Mouse (Mus musculus) adrenal gland, adult 2 months (tissue): ENCODE data around the gene A530064D06Rik. TPM values are rescaled to one million over a fixed set of nuclear protein-coding genes. Genes with fewer than 3 reads are reported as not detected.
"Not testable (repeated sequence)": the region's sequence is repeated elsewhere in the genome, so short reads cannot be mapped to it uniquely, and the experiment has no call there.

Source experiments
- DNase-seq: peaks from one replicate; pipeline ENCODE4 v3.0.0; 2021
- long read RNA-seq: library from polyadenylated mRNA; stranded (forward); transcript quantifications from one replicate; pipeline ENCODE4 v2.0.0, GENCODE M21; 2021
- polyA plus RNA-seq: library from polyadenylated mRNA; depleted of rRNA; stranded (reverse); fragments of >200 nt; gene quantifications from 2 replicates; pipeline ENCODE4 v1.2.3, GENCODE M21; 2012; rRNA removed
- total RNA-seq, 2 experiments: library from RNA; stranded (reverse); gene quantifications; 2 replicates each; pipeline ENCODE4 v1.2.3; 2021

Gene A530064D06Rik
- total RNA-seq (not detected), polyA plus RNA-seq (0.08 and 0.68 TPM in 2 replicates)
- long read RNA-seq, result 0 reads

DNA sequence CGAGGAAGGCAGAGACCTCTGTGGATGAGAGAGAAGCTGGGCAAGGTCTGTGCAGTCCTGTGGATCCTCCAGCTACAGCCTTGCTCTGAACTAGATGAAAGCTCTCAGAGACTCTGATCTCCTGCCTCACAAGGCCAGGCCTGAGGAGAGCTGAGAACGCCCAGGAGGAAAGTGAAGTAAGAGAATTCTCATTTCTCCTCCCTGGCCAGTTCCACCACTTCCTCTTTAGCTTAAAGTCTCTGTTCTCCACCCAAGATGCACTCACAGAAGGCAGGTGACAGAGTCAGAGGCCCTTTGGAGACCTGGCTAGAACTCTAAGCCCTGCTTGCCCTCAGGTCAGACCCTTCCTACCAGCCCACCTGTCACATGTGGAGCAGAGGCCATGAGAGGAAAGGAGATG lies at the start of gene A530064D06Rik:
Gene A530064D06Rik, minus strand, starts transcription at position 173 of the 400 bp plus-strand sequence.
- DNase-seq, result not testable (repeated sequence)

DNA sequence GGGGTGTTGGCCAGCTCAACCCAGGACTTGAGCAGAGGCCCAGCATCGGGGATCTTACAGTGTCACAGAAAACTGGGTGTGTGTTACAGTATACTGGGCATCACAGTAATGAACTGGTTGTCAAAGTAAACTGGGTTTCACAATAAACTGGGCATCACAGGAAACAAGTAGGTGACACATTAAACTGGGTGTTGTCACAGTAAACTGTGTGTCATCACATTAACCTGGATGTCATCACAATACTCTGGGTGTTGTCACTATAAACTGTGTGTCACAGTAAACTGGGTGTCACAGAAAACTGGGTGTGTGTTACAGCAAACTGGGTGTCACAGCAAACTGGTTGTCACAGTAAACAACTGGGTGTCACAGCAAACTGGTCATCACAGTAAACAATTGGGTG lies 48.4 kb upstream of the A530064D06Rik start:
- DNase-seq, result no peak

DNA sequence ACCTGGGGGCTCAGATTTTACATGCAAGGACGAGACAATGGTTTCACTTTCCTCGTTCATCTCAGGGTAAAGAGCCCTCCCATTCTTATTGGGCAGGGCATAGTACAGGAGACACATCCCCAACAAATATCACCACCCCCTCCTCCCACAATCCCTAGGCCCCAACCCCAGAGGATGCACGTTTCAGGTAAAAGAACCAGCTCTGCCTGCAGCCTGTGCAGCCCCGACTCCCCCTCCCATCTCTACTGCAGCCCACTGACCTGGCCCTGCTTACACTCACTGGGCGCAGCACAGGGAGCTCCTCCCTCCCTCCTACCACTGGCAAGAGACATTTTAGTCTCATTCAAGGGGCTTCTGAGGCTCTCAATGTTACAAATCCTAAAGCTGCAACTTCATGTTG lies 46.4 kb upstream of the A530064D06Rik start:
- DNase-seq, result no peak

DNA sequence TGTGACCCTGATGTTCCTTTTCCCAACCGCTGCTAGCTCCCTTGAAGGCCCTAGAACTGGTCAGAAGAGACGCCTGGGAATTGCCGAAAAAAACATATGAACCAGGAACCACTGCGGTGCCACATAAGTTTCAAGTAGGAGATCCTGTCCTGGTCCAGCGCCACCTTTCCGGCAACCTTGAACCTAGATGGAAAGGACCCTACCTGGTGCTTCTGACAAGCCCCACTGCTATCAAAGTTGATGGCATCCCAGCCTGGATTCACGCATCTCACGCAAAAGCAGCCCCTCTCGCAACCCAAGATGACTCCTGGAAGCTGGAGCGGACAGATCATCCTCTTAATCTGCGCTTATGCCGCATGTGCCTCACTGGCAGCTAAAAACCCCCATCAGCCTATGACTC lies 45.5 kb upstream of the A530064D06Rik start:
- no peak for DNase-seq

DNA sequence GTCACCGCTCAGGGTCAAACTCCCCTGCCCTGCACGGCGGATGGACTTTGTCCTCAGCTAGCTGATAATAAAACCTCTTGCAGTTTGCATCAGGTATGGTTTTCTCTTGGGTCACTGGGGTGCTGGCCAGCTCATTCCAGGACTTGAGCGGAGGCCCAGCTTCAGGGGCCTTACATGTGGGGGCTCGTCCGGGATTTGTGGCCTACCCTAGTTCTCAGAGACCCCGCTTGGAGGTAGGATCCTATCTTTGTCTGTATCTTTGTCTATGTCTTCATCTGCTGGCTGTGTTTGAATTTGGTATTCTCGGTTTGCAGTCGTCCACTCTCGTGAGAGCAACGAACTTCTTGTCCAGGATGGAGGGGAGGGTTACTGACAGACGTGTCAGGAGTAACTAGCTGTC lies 36.0 kb upstream of the A530064D06Rik start:
- DNase-seq, result no peak

DNA sequence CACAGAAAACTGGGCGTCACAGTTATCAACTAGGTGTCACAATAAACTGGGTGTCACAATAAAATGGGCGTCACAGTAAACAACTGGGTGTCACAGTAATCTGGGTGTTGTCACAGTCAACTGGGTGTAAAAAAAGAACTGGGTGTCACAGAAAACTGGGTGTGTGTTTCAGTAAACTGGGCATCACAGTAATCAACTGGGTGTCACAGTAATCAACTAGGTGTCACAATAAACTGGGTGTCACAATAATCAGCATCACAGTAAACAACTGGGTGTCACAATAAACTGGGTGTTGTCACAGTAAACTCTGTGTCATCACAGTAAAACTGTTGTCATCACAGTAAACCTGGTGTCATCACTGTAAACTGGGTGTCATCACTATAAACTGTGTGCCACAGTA lies 25.3 kb upstream of the A530064D06Rik start:
- no peak for DNase-seq

DNA sequence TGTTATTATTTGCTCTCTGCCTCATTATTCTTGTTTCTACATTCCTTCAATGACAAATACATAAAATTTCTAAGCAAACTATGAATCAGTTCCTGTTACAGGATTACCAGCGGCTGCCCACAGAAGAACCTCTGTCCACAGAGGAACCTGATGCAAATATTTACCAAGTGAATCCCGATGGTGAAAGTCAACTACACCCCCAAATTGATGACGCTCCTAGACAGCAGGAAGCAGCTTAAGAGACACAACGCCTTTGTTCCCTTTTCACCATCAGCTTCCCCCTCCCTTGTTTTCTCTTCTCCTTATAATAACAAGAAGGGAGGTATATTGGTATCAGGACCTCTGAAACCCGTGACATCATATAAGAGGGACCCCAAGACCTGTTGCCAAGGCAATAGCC lies 18.2 kb upstream of the A530064D06Rik start:
- DNase-seq, result no peak

DNA sequence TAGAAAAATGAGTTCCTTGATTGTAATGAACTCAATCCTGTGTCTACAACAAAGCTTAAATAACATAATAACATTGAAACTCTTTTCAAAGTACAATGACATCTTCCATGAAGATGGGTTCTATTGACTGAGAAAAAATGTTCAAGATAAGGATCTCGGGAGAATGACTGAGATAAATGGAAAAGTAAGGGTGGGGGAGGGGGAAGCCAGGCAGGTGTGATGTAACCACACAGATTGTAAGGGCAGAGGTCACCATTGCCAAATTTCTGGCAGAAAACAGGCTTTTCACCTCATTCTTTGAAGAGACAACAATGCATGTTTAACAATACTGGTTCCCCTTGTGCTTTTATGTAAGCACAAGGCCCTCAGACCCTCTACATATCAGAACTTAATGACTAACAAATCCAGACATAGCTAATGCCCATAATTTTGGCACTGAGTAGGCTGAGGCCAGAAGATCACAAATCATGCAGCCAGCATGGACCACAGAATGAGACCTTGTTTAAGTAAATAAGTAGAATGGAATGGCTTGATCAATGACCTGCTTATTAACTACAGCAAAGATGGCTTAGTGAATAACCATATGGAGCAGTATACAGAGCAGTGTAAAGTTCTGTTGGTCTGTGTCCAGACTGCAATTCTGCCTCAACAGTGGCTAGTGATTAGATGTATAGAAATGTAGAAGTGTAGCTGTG lies 9.5 kb downstream of the A530064D06Rik start:
- DNase-seq, result no peak

DNA sequence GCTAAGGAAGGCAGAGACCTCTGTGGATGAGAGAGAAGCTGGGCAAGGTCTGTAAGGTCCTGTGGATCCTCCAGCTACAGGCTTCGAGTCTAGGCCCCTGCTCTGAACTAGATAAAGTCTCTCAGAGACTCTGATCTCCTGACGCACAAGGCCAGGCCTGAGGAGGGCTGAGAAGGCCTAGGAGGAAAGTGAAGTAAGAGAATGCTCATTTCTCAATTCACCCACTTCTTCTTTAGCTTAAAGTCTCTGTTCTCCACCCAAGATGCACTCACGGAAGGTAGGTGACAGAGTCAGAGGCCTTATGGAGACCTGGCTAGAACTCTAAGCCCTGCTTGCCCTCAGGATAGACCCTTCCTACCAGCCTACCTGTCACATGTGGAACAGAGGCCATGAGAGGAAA lies 21.0 kb downstream of the A530064D06Rik start, which contains the start of gene 9830107B12Rik:
Gene 9830107B12Rik, minus strand, starts transcription at position 149 of the 400 bp plus-strand sequence.
- no peak for DNase-seq

DNA sequence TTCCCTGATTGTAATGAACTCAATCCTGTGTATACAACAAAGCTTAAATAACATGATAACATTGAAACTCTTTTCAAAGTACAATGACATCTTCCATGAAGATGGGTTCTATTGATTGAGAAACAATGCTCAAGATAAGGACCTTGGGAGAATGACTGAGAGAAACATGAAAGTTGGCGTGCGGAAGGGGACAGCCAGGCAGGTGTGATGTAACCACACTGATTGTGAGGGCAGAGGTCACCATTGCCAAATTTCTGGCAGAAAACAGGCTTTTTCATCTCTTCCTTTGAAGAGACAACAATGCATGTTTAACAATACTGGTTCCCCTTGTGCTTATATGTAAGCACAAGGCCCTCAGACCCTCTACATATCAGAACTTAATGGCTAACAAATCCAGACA lies 34.3 kb downstream of the A530064D06Rik start:
- peak; percentile 4 for DNase-seq

DNA sequence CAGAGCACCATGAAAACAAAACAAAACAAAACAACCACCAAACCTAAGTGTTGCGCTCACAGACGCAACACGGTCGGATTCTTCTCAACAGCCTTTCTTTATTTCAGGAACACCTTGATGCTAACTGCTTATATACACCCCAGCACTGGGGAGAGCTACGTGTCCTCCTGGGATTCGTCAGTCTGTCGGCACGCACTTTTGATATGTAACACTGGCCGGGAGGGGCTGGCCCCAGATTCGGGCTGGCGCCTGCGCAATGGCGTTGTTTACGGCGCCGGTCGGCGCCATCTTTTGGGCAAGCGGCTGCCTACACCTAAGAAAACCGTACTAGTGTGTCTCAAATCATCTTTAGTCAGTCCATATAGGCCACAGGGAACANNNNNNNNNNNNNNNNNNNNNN lies 46.6 kb downstream of the A530064D06Rik start:
- no peak for DNase-seq

DNA sequence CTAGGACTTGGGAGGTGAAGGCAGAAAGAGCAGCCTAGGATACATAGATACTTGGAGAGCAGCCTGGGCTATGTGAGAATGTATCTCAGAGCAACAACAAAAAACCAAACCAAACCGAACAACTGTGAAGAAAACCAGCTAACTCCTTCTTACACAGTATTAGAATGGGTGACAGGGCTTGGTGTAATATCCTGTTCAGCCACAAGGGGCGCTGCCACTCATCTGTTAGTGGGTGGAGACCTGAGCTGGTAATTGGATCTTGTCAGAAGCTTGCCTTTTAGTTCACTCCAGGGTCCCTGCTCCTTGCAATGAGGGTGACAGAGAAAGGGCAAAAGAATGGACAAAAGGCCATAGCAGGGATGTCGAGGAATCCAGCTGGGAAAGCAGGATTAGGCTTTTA lies 47.4 kb downstream of the A530064D06Rik start:
- peak; percentile 69 for DNase-seq

DNA sequence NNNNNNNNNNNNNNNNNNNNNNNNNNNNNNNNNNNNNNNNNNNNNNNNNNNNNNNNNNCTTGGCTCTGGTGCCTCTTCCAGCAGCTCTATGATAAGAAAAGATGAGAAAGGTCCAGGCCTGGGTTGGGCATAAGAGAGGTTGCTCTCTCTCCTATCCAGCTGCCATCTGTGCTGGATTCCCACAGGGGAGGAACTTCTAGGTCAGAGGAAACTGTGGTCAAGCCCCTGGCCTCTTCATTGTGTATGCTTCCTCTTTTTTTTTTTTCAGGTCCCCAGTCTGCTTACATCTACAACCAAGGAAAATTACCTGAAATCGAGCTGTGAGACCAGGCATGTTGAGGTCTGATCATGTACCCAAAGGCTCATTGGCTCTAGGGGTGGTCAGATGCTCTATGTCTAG lies 48.5 kb downstream of the A530064D06Rik start:
- no peak for DNase-seq

DNA sequence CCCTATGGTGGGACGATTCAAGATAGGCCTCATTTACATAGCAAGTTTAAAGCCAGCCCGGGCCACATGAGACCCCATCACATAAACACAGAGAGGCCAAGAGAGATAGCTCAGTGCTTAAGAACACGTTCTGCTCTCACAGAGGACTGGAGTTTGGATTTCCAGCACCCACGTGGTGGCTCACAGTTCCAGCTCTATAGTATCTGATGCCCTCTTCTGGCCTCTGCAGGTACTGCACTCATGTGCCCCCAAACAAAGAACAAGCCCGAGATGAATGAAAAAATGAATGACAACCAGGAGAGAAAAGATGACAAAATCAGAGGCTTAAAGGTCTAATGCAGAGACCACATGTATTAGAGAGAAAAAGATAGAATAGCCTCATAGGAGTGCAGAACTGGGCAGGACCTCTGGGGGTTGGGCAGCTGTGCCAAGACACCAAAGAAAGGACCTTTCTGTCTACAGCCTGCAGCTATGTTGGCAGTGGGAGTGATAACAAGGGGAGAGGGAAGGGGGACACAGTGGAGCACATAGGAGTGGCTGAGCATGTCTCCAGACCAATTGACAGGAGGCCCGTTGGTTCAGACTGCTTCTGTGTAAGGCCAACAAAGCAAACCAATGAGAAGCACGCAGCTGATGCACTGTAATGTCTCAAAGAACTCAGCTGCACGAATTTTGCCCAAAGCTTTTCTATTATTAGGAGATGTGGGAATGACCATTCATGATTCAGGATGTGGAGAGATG lies 56.4 kb downstream of the A530064D06Rik start:
- peak; percentile 17 for DNase-seq

DNA sequence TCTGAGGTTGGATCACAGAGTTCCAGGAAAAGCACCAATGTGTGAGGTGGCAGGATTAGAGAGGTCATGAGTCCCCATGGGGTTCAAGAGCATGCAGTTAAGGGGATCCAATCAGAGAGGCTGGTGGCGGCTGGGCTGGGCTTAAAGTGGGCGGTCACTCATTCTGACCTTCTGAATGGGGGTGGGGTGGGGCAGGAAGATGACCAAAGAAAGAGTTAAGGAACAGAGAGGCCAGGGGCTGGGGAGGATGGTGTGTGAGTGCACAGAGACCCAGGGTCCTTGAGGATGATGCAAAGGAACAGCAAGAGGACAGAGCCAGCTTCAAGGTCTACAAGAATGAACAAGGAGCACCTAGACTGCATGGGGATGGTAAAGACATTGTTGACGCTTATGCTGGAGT lies 58.6 kb downstream of the A530064D06Rik start:
- DNase-seq, result no peak

DNA sequence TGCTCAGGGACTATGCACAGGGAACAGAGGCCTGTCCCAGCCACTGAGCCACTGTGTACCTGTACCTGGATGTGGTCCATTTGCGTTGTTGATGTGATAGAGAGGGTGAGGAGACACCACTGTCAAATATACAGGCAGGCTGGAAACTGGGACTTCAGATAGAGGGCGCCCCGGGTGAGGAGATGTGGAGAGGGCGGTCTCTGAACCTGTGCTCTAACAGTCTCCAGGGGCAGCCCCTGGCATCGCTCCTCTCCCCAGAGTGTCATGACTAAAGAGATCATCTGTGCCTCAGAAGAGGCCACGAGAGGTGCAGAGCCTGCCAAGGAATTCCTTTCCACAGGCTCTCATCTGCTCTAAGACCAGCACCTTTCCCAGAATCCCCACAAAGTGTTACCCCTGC lies 59.2 kb downstream of the A530064D06Rik start:
- no peak for DNase-seq

DNA sequence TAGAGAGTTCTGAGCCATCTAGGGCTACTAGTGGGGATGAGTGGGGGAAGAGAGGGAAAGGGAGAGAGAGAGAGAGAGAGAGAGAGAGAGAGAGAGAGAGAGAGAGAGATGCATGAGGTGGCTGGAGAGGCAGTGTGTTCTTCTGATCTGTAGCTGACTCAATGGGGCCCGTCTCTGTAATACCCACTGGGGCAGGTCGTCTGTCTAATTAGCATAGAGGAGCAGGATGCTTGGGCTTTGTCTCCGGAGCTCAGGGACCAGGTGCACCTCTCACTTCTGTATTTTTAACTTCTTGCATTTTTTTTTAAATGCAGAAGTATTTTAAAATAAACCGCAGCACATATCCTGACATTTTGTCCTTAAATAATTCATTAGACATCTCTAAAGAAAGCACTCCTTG lies 59.7 kb downstream of the A530064D06Rik start:
- no peak for DNase-seq

DNA sequence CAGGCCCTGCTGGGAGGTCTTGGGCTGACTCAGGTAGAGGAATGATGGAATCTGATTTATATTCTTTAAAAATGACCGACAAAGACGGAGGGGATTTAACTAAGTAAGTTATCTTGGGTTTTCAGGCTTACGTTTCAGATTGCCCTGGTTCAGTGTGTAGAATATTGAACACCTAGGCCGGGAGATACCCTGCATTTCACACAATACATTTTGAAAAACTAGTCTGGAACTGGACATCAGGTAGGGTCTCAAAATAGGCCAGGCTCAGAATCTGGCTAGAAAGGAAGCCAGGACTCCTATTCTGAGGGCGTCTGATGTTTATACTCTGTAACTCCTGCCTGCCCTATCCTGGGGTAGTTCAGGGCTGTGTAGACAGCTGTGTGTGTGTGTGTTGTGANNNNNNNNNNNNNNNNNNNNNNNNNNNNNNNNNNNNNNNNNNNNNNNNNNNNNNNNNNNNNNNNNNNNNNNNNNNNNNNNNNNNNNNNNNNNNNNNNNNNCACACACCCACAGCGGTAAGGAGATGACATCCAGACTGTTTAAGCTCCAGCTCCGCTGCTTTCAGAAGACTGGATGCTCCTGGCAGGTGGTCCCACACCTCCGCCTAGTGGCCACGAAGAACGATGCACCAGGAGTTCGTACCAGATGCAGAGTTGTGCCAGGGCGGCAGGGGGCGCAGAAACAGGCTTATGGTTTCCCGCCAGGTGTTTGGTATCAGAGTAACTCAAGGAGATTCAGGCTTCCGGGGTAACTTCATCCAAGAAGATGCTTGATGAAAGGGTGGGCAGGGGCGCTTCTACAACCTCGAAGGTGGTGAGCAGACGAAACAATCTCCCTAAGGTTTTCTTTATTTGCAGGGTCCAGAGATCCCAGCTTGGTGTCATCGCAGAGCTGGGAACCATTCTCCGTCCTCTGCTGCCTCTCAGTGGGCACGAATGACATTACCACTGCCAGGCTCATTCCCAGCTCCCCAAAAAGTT lies 66.3 kb downstream of the A530064D06Rik start:
- peak; percentile 87 for DNase-seq

DNA sequence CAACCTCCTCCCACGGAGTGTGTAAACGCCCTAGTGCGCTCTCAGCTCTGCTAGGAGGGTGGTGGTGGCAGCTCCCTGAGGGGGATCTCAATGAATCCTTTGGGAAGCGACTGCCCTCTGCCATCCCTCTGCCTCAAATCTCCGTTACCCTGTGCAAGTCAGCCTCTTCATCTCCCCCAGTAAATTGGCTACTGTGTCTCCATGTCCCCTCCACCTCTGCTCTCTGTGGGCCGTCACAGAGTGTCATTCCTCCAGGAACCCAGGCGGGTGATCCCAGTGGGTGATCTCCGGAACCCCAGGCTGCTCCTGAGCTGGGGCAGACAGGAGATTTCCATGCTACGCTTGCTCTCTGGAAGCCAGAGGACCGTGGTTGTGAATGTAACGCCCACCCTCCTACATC lies 67.8 kb downstream of the A530064D06Rik start:
- no peak for DNase-seq
